Comparison of ENCODE assay signal across 8 mouse cellular contexts in genomic region chr5:76815786-76816455, GRCm38 (mm10).
DNase-seq lines count a peak whose midpoint lies in the region; ATAC-seq lines count a peak whose summit lies in the region.

No protein-coding gene starts in this region.

- 0 out of 2 replicates have a peak overlapping the region, but pooled peaks have one; percentile 30 for H3K27ac ChIP-seq in neural tube, embryonic 15.5 days (replicated peaks)
- no peak overlapping the region for H3K27ac ChIP-seq in liver, embryonic 12.5 days

- peaks cover 38% of the 10 kb centered on the region for H3K4me1 ChIP-seq in neural tube, embryonic 15.5 days
- H3K4me1 ChIP-seq in liver, embryonic 12.5 days, result no peaks in the 10 kb centered on the region

- no peak overlapping the region for H3K4me2 ChIP-seq in neural tube, embryonic 15.5 days
- H3K4me2 ChIP-seq in liver, embryonic 12.5 days, result no peak overlapping the region

- no peak overlapping the region for H3K9ac ChIP-seq in neural tube, embryonic 15.5 days (replicated peaks)
- H3K9ac ChIP-seq in liver, embryonic 12.5 days, result no peak overlapping the region

- peak; percentile 40; the same call in 1 of the 2 replicates for ATAC-seq in neural tube, embryonic 15.5 days (ENCODE audit: low FRiP score)
- ATAC-seq in liver, embryonic 12.5 days, result no peak

- DNase-seq in adrenal gland, postnatal 10 days, result peak; percentile 48
- DNase-seq in adrenal gland, postnatal 4 days (ENCODE audit: low spot score in 2 of 2), result no peak
- DNase-seq in retina, postnatal 1 day, result peak; percentile 31
- no peak for DNase-seq in retina, embryonic 14.5 days (ENCODE audit: low spot score)
- DNase-seq in heart, postnatal 36 days, result peak; percentile 17 to 42
- DNase-seq in T-cell, adult 2 months (ENCODE audit: low spot score), result no peak

- 56% methylated on average over 13 of the region's 13 CpGs for WGBS in neural tube, embryonic 15.5 days
- WGBS in liver, embryonic 12.5 days (ENCODE audit: insufficient replicate concordance), result 71% methylated on average over 13 of the region's 13 CpGs

- intact Hi-C loops in heart, postnatal 36 days (cut with DNase I), result no loop called here

- no peaks in the 10 kb centered on the region for H3K27me3 ChIP-seq in neural tube, embryonic 15.5 days (replicated peaks)
- H3K27me3 ChIP-seq in liver, embryonic 12.5 days (replicated peaks), result no peaks in the 10 kb centered on the region

- no peaks in the 10 kb centered on the region for H3K36me3 ChIP-seq in neural tube, embryonic 15.5 days
- H3K36me3 ChIP-seq in liver, embryonic 12.5 days, result no peaks in the 10 kb centered on the region

- H3K9me3 ChIP-seq in neural tube, embryonic 15.5 days (replicated peaks), result no peaks in the 10 kb centered on the region
- H3K9me3 ChIP-seq in liver, embryonic 12.5 days (replicated peaks), result no peaks in the 10 kb centered on the region

- H3K4me3 ChIP-seq in neural tube, embryonic 15.5 days (replicated peaks), result no peak overlapping the region
- H3K4me3 ChIP-seq in liver, embryonic 12.5 days, result no peak overlapping the region

Comparison
In these comparisons a context has a peak if more than half of its experiments do, and no peak if none do; other contexts are left out.
1. DNase-seq: peak in adrenal gland, postnatal 10 days (single experiment), retina, postnatal 1 day (single experiment) and heart, postnatal 36 days (2 of 2); none in adrenal gland, postnatal 4 days (0 of 2), retina, embryonic 14.5 days (single experiment) and T-cell, adult 2 months (single experiment).